Mouse (Mus musculus) T-cell, adult 2 months (primary cell): ENCODE data around the gene Ttc41.
A peak's percentile ranks its signal among the peaks of the same experiment; 100 is the strongest.
"Not testable (repeated sequence)": the region's sequence is repeated elsewhere in the genome, so short reads cannot be mapped to it uniquely, and the experiment has no call there.

Experiments
- DNase-seq: peaks from one replicate; pipeline ENCODE4 v3.0.0; 2022; ENCODE audit warnings: low spot score

Gene Ttc41

DNA sequence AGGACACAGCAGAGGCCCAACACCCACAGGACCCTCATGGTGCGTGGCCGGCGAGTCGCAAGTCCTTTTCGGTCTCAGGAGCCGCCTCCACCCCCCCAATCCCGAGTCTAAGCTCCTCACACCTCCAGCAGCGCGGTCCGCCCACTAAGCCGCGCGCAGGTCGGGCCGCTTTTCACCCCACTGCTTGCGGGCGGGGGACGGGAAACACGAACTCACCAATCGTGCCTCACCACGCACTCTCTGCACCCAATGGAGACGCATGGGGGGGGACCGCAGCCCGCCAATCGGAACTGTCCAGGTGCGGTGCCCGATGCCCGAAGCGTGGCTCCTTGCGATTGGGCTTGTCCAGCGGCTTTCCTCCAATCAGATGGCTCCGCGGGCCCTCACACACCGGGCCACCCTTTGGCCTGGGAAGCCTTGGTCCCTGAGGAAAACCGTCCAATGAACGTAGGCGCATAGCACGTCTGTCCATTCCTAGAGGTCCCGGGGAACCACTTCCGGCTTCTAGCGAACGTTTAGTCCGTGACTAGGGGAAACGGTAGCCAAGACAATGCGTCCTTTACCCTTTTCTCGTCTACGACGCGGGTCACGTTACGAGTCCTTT lies at the start of gene Ttc41, which contains the start of gene Hsp90b1:
TSS of gene Ttc41 (plus strand) at position 494 of the 604 bp plus-strand sequence.
TSS of gene Hsp90b1 (minus strand) at position 192 of the 604 bp plus-strand sequence.
- DNase-seq: peak; percentile 99

GRCm38 (mm10) chr10:86670550-86670949 lies 35.1 kb upstream of the Ttc41 start:
- not testable (repeated sequence) for DNase-seq

- DNase-seq: not testable (repeated sequence)
Measured at GRCm38 (mm10) chr10:86684797-86685178, 20.8 kb upstream of the Ttc41 start.

GRCm38 (mm10) chr10:86685179-86686016 lies 20.2 kb upstream of the Ttc41 start:
- DNase-seq: peak; percentile 80

- DNase-seq: not testable (repeated sequence)
Measured at GRCm38 (mm10) chr10:86686017-86686360, 19.6 kb upstream of the Ttc41 start.

GRCm38 (mm10) chr10:86700251-86700650 lies 5.4 kb upstream of the Ttc41 start:
- DNase-seq: no peak

GRCm38 (mm10) chr10:86700973-86701372 lies 4.6 kb upstream of the Ttc41 start:
- DNase-seq: no peak

- DNase-seq: no peak
Measured at GRCm38 (mm10) chr10:86702312-86702920, 3.2 kb upstream of the Ttc41 start.

DNA sequence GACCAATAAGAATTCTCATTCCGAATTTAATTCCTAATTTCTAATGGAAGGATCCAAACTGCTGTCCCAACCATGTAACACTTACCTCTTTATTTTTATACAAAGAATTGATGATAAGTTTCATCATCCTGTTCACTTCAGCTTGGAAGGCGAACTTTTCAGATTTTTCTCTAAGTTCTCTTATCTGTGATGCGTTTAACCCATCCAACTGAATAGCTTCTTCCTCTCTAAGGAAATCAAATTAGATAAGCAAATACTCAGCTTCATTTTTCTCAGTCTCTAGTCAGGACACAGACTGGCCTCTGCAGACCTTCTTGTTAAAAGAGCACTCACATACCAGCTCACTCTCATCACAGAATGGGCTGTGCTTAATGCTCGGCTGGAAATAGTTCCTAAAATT lies 2.2 kb upstream of the Ttc41 start:
- DNase-seq: no peak

DNA sequence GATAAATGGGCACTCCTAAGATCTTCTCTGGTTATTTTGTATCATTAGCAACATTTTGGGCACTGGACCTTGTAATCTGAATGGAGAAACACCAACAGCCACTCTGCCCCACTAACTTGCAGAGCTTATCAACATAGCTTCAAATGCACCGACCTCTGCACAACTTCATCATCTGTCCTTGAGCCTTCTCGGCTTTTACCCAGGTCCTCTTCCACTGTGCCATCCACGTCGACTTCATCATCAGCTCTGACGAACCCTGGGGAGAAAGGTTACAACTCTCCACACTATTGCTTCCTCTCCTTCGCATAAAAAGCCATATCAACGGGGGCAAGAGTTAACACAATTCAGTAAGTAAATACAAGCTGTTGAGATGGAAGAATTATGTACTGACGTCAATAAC lies 1.5 kb upstream of the Ttc41 start:
- DNase-seq: no peak

GRCm38 (mm10) chr10:86704589-86705191 lies 921 bp upstream of the Ttc41 start:
- DNase-seq: peak; percentile 18

DNA sequence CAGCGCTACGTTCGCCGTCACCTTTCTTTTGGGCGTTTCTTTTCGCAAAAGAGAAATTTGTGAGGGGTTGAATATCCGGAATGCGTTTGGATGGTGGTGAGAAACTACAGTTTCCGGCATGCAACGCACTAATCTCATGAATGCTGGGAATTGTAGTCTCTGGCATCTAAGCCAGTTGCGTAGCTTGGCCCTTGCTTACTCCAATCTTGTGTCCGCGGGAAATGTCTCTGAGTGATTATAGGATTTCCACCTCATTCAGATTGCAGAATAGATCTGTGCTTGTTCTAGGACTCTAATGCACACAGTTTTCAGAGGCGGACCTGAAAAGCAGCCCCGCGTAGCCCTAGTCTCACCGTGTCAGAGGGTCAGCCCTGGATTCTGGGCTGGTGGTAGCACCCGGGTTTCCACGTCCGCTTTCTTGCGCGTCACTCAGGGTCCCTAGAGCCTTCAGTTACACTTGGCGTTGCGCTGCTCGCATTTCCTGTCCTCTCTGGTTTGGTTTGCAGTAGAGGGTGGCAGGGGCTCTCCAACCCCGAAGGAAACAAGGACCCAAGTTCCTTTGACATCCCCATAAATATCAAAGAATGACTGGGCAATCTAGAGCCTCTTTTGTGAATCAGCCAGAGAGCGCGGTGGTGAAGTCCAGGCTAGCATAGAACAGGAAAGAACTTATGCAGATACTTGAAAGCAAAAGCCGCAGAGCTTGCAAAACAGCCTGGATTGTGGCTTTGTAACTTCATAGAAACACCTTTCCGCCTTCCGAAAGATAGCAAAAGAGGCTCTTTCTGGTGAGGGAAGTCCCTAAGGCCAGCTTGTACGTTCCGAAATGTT lies 526 bp downstream of the Ttc41 start:
- DNase-seq: peak; percentile 91

GRCm38 (mm10) chr10:86707134-86707533 lies 1.5 kb downstream of the Ttc41 start:
- DNase-seq: no peak

- DNase-seq: no peak
Measured at GRCm38 (mm10) chr10:86712156-86712555, 6.5 kb downstream of the Ttc41 start.

DNA sequence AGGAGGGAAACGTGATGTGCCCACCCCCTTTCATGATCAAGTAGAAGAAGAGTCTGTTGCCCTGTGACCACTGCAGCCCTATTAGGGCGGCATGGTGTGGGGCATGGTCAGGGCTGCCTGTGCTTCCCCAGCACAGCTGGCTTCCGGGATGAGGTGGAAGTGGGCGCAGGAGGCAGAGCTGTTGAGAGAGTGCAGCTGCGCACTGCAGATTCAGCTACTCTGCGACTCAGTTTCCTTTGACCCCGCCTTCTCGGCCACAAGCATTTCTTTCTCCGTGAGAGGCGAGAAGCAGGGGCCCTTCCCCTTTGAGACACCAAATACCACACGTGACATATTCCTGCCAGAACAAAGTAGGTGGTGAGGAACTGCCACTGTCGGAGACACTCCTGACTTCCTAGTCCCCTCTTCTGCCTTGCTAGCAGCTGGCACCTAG lies 22.0 kb downstream of the Ttc41 start:
- DNase-seq: peak; percentile 77

GRCm38 (mm10) chr10:86728176-86728575 lies 22.6 kb downstream of the Ttc41 start:
- DNase-seq: no peak

DNA sequence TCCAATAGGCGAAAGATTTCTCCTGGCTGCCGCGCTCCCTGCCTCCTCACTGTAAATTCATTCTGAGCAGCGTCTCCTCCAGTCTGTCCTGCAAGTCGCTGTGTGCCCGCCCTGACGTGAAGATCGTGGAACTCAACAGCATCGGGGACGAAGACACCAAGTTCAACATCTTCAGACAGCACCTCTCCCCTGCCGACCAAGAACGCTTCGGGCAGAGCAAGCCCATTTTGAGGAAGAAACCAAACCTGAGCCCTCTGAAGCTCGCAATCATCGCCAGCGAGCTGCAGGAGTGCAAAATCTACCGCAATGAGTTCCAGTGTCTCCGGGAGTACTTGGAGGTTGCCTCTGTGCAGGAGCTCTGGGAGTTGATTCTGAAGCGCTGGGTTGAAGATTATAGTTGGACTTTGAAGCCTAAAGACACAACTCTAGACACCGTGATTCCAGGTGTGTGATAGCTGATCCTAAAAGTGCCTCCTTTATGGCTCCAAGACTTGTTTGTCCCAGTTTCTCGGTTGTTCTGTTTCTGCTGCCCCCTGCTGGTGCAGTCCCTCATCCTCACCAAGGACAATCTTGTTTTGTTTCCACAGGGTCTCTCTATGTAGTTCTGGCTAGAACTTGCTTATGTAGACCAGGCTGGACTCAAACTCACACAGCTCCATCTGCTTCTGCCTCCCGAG lies 25.4 kb downstream of the Ttc41 start:
- peak; percentile 75 for DNase-seq

DNA sequence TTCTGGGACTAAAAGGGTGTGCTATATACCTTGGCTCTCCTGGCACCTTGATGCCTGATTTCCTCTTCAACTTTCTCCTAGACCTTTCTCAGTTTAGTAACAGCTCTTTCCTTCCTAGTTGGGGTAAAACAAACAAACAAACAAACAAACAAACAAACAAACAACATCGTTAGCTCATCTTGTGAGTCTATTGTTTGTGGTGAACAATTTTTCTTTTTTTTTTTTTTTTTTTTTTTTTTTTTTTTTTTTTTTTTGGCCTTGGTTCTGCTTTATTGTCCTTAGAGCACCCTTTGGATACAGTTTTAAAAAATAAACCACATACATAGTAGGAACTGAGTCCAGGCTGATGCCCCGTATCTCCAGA lies 25.9 kb downstream of the Ttc41 start:
- DNase-seq: no peak

- DNase-seq: peak; percentile 4
Measured at GRCm38 (mm10) chr10:86735036-86735435, 29.4 kb downstream of the Ttc41 start.

- no peak for DNase-seq
Measured at GRCm38 (mm10) chr10:86742918-86743317, 37.3 kb downstream of the Ttc41 start.

- DNase-seq: no peak
Measured at GRCm38 (mm10) chr10:86744306-86744705, 38.7 kb downstream of the Ttc41 start.
